8 mouse cellular contexts compared by ENCODE assay signal in the genomic region with DNA sequence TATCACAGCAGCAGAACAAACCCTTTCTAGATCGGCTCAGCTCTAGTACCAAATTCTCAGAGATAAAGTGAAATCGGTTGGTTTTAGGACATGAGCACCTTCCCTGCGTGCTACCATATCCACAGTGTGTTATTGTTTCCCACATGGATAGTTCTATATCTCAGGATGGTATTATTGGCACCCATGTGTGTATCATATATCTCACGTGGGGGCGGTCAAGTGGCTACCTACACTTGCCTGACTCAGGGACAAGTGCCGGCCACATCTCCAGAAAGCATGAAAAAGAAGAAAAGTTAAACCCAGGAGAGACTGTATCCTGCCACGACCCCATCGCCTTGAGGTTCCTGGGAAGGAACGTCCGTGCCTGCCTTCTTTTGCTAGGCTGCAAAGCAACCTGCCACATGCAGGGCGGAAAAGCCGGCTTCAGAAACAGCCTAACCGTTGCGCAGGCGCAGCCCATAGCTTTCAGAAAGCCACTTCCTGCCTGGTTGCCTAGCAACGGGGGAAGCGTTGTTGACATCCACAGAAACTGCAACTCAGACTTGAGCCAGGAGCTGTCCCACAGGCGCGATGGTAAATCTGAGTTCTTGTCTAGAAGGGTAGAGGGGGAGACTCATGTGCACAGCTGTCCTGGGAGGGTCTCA. TPM values are rescaled to one million over a fixed set of nuclear protein-coding genes. Genes with fewer than 3 reads are reported as not detected.
A peak's percentile ranks its signal among the peaks of the same experiment; 100 is the strongest.
DNase-seq lines count a peak whose midpoint lies in the region; ATAC-seq and TF ChIP-seq lines count a peak whose summit lies in the region.

Gene Dynlrb2, plus strand, starts transcription at position 498 of the 644 bp plus-strand sequence.

- H3K4me3 ChIP-seq in forebrain, embryonic 15.5 days = peak within 1 kb of the TSS; percentile 43
- H3K4me3 ChIP-seq in liver, embryonic 14.5 days (ENCODE audit: insufficient read depth in 1 of 2, low read depth in 2 of 2, low read length in 2 of 2) = peak within 1 kb of the TSS in 1 of 2 experiments; percentile 39; a peak in 1 of 4 replicates

- ATAC-seq in CD4-positive, CD25-positive, alpha-beta regulatory T cell, adult 4 months = peak; percentile 99
- peak; percentile 90 for ATAC-seq in cerebellum, adult (ENCODE audit: insufficient number of reproducible peaks, low FRiP score, low TSS enrichment)
- peak; percentile 96 for ATAC-seq in forebrain, embryonic 15.5 days (replicated peaks)
- ATAC-seq in liver, embryonic 14.5 days (ENCODE audit: insufficient read depth) = peak; percentile 39; the same call in 1 of the 2 replicates

- H3K27ac ChIP-seq in forebrain, embryonic 15.5 days (replicated peaks) = peak within 1 kb of the TSS; percentile 51; the same call in 1 of the 2 replicates
- no peak within 1 kb of the TSS for H3K27ac ChIP-seq in liver, embryonic 14.5 days

- WGBS in forebrain, embryonic 15.5 days = 8% methylated on average over 19 of the region's 19 CpGs
- 4% methylated on average over 19 of the region's 19 CpGs for WGBS in liver, embryonic 14.5 days (ENCODE audit: insufficient replicate concordance)

- no peaks in the 10 kb centered on the region for H3K36me3 ChIP-seq in forebrain, embryonic 15.5 days
- H3K36me3 ChIP-seq in liver, embryonic 14.5 days (replicated peaks; ENCODE audit: control insufficient read depth, insufficient read depth, low read depth) = no peaks in the 10 kb centered on the region
- H3K36me3 ChIP-seq in splenic B cell, adult 2 months (ENCODE audit: control insufficient read depth, insufficient read depth, low read length, poor library complexity, severe bottlenecking) = no peaks in the 10 kb centered on the region

- peaks cover 7% of the 10 kb centered on the region for H3K4me1 ChIP-seq in forebrain, embryonic 15.5 days
- H3K4me1 ChIP-seq in liver, embryonic 14.5 days (replicated peaks; ENCODE audit: control insufficient read depth in 2 of 2, insufficient read depth in 2 of 2, low read length in 1 of 2) = peaks cover 0 to 3% of the 10 kb centered on the region in 2 experiments; a peak in 1 of 4 replicates

- TF ChIP-seq CTCF in liver, embryonic 14.5 days (IDR thresholded peaks at IDR 0.05; ENCODE audit: low read depth) = no peak

- DNase-seq in heart, postnatal 14 days = peak; percentile 87 to 92
- peak; percentile 95 to 98 for DNase-seq in kidney, postnatal 4 days
- DNase-seq in liver, embryonic 14.5 days (ENCODE audit: low read depth in 3 of 3, low spot score in 3 of 3) = peak; percentile 45 to 52 (median 46)
- DNase-seq in natural killer cell, adult 2 months (ENCODE audit: low spot score in 2 of 2) = peak; percentile 94
- peak; percentile 98 for DNase-seq in splenic B cell, adult 2 months (ENCODE audit: low read depth, low spot score)

- intact Hi-C loops in heart, postnatal 14 days (cut with DNase I) = loop anchor here (10.0 kb wide), 1 partner anchor 230 kb away; the partner anchor contains the start of gene Cdyl2

- TF ChIP-seq EP300 in liver, embryonic 14.5 days (IDR thresholded peaks at IDR 0.05; ENCODE audit: low read depth) = no peak

- H3K9me3 ChIP-seq in forebrain, embryonic 15.5 days = no peaks in the 10 kb centered on the region
- no peaks in the 10 kb centered on the region for H3K9me3 ChIP-seq in liver, embryonic 14.5 days (ENCODE audit: control insufficient read depth, low read length)

- H3K27me3 ChIP-seq in forebrain, embryonic 15.5 days = no peaks in the 10 kb centered on the region
- no peaks in the 10 kb centered on the region for H3K27me3 ChIP-seq in liver, embryonic 14.5 days (ENCODE audit: control insufficient read depth, insufficient read depth, low read length)
- H3K27me3 ChIP-seq in splenic B cell, adult 2 months (ENCODE audit: control insufficient read depth, insufficient read depth, low read length, poor library complexity, severe bottlenecking) = no peaks in the 10 kb centered on the region

- peak within 1 kb of the TSS; percentile 48 for H3K9ac ChIP-seq in forebrain, embryonic 15.5 days (replicated peaks)
- H3K9ac ChIP-seq in liver, embryonic 14.5 days (replicated peaks) = no peak within 1 kb of the TSS

- H3K4me2 ChIP-seq in forebrain, embryonic 15.5 days (replicated peaks) = peak within 1 kb of the TSS; percentile 81
- peak within 1 kb of the TSS; percentile 42 for H3K4me2 ChIP-seq in liver, embryonic 14.5 days (ENCODE audit: low read depth)

RNA-seq across cellular contexts. Expression of gene Dynlrb2, which starts in this region (rescaled TPM):
- polyA plus RNA-seq in CD4-positive, CD25-positive, alpha-beta regulatory T cell, adult 4 months (2017; shearing (Covaris generic)) = not detected
- 7.7 and 14.5 TPM in 2 replicates for polyA plus RNA-seq in forebrain, embryonic 15.5 days (2015; fragmentation: Nextera tagmentation; extraction: Ambion mirVana)
- not detected for total RNA-seq in heart, postnatal 14 days (2021)
- polyA plus RNA-seq in liver, embryonic 14.5 days (2012; rRNA removed) = not detected in 2 replicates
- not detected in 2 replicates for polyA plus RNA-seq in liver, embryonic 14.5 days (2014; fragmentation: Nextera tagmentation; extraction: Ambion mirVana)

Comparison
In these comparisons a context has a peak if more than half of its experiments do, and no peak if none do; other contexts are left out.
1. Peak in ATAC-seq in CD4-positive, CD25-positive, alpha-beta regulatory T cell, adult 4 months; RNA of the gene not detected or under 1 TPM.
2. Peak in DNase-seq in heart, postnatal 14 days; RNA of the gene not detected or under 1 TPM.
3. Peak in DNase-seq, ATAC-seq and H3K4me2 ChIP-seq in liver, embryonic 14.5 days; RNA of the gene not detected or under 1 TPM.
4. ATAC-seq: peak in every context shown above with its lines; median percentile 99 in CD4-positive, CD25-positive, alpha-beta regulatory T cell, adult 4 months; 96 in forebrain, embryonic 15.5 days; 90 in cerebellum, adult; 39 in liver, embryonic 14.5 days.
5. DNase-seq: peak in every context shown above with its lines; median percentile 98 in splenic B cell, adult 2 months; 96 in kidney, postnatal 4 days; 94 in natural killer cell, adult 2 months; 90 in heart, postnatal 14 days; 46 in liver, embryonic 14.5 days.